Mouse (Mus musculus): ENCODE measurements around the gene Mbd5. TPM values are rescaled to one million over a fixed set of nuclear protein-coding genes. Genes with fewer than 3 reads are reported as not detected.

Mbd5 gene
- total RNA-seq (2021), result 10 to 100 TPM; 36.0 to 40.2 TPM
- long read RNA-seq, experiment 1, partial matches to known transcripts, result 2 of 10 reads
- long read RNA-seq, experiment 1, other reads (novel, unspliced or antisense), result 6 of 10 reads
- long read RNA-seq, experiment 2, partial matches to known transcripts, result 1 of 10 reads
- long read RNA-seq, experiment 2, other reads (novel, unspliced or antisense), result 8 of 10 reads

DNA sequence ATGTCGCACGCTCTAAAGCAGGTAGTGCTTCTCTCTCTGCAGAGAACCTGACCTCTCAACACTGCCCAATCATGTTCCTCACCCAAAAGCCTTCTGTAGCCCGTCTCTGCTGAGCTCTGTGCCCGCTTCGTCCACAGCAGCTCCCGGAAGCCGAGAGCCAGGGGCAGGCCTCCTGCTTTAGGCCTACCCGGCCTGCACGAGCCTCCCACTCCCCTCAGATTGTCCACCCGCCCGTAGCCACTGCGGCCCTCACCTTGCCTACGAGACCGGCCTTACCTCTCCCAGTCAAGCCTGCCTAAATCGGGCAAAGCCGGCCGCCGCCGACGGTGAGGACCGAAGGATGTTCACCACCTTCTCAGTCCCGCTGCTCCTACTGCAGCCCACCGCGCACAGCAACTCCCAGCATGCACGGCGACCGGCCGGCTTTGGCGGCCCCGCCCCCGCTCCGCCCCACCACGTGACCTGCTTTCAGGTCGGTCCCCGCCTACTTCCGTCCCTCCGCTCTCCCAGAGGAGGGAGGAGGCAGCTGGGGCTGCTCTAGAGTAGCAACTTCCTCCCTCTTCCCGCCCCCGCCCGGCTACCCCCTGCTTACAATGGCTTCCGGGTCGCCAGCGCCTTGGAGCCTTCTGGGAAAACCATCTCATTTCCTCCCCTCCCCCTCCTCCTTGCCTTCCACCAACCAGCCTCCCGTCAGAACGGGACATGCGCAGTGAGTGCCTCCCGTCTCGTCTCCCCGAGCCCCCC lies at the start of gene Mbd5:
Mbd5 (plus strand) TSS at position 668 of the 744 bp plus-strand sequence.
- Histone ChIP-seq H3K27ac (peak within 1 kb of the TSS; percentile 96), H3K4me3 (peak within 1 kb of the TSS; percentile 97)
- TF ChIP-seq CTCF (IDR thresholded peaks at IDR 0.05), result no peak
- intact Hi-C loops (cut with DNase I), result no loop called here
- DNase-seq, result peak; percentile 100

DNA sequence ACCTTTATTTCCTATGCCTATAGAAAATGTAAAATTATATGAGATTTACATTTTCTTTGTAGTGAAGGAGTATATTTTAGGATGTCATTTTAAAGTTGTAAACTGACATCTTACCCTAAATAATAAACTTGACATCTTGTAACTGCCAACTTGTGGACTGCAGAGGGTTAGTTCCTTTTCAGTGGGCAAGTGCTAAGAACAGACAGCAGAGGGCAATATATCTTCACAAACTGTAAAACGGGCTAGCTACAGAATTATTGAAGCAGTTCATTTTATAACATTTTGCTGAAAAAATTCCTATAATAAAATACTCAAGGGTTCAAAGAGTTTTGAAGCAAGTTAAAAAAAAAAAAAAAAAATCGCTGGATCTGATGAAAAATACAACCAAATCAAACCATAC lies 40.4 kb upstream of the Mbd5 start:
- peak; percentile 68 for TF ChIP-seq CTCF (IDR thresholded peaks at IDR 0.05)
- intact Hi-C loops (cut with DNase I), result loop anchor here (2.0 kb wide), 1 partner anchor 404 kb away; no protein-coding TSS in a partner anchor
- Histone ChIP-seq H3K4me3 (no peak overlapping the region), H3K27ac (no peak overlapping the region)
- DNase-seq, result no peak

- peak; percentile 54 for TF ChIP-seq CTCF (IDR thresholded peaks at IDR 0.05)
- intact Hi-C loops (cut with DNase I), result loop anchor here (1.0 kb wide), 1 partner anchor 40 kb away; no protein-coding TSS in a partner anchor
- peak; percentile 18 for DNase-seq
- Histone ChIP-seq H3K4me3 (no peak overlapping the region), H3K27ac (no peak overlapping the region)
These were observed 35.1 kb upstream of the Mbd5 start for GRCm38 (mm10) chr2:48914185-48914584.

GRCm38 (mm10) chr2:48915832-48916231 lies 33.5 kb upstream of the Mbd5 start:
- no peak for TF ChIP-seq CTCF (IDR thresholded peaks at IDR 0.05)
- no peak overlapping the region for H3K4me3 ChIP-seq
- intact Hi-C loops (cut with DNase I), result no loop called here
- no peak overlapping the region for H3K27ac ChIP-seq
- DNase-seq, result no peak

- DNase-seq, result no peak
- TF ChIP-seq CTCF (IDR thresholded peaks at IDR 0.05), result no peak
- no peak overlapping the region for H3K27ac ChIP-seq
- no peak overlapping the region for H3K4me3 ChIP-seq
- intact Hi-C loops (cut with DNase I), result no loop called here
These were observed 14.2 kb upstream of the Mbd5 start for GRCm38 (mm10) chr2:48935058-48935457.

DNA sequence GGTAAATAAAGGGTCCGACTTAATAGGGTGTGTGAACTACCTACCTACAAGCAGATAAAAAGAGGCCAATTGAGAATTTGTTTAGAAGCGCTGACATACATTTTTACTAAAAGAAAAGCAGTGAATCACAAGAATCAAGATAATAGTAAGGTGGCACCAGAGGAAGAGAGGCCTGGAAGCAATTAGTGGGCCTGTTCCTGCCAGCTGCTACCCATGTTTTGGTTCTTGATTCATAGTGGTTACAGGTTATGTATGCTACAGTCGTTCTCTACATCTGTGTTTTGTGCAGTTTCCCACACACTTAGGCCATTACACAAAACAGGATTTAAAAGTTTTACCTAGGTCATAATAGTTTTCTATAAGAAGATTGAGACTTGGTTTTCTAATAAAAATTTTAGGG lies 1.5 kb upstream of the Mbd5 start:
- DNase-seq, result no peak
- TF ChIP-seq CTCF (IDR thresholded peaks at IDR 0.05), result no peak
- intact Hi-C loops (cut with DNase I), result no loop called here

GRCm38 (mm10) chr2:48949743-48950251 lies 489 bp downstream of the Mbd5 start:
- H3K27ac ChIP-seq, result peak overlapping the region; percentile 96
- no peak for TF ChIP-seq CTCF (IDR thresholded peaks at IDR 0.05)
- peak; percentile 49 for DNase-seq
- intact Hi-C loops (cut with DNase I), result no loop called here
- peak overlapping the region; percentile 97 for H3K4me3 ChIP-seq

More for the DNA sequence above, 1.5 kb upstream of the Mbd5 start:
- Histone ChIP-seq H3K4me3 (peak overlapping the region; percentile 97), H3K27ac (peak overlapping the region; percentile 96; the same call in 1 of the 2 replicates)

- intact Hi-C loops (cut with DNase I), result no loop called here
- no peak for TF ChIP-seq CTCF (IDR thresholded peaks at IDR 0.05)
These were observed 776 bp downstream of the Mbd5 start, which contains the start of gene Orc4 for GRCm38 (mm10) chr2:48950252-48950315. Orc4 (minus strand) TSS chr2:48950277.

GRCm38 (mm10) chr2:48950316-48950880 lies 1.1 kb downstream of the Mbd5 start:
- Histone ChIP-seq H3K4me3 (peak overlapping the region; percentile 97), H3K27ac (peak overlapping the region; percentile 96)
- DNase-seq, result no peak
- intact Hi-C loops (cut with DNase I), result no loop called here
- TF ChIP-seq CTCF (IDR thresholded peaks at IDR 0.05), result no peak

More at GRCm38 (mm10) chr2:48950252-48950315, 776 bp downstream of the Mbd5 start, which contains the start of gene Orc4:
- Histone ChIP-seq H3K4me3 (peak within 1 kb of the TSS; percentile 97), H3K27ac (peak within 1 kb of the TSS; percentile 96)
- no peak for DNase-seq

DNA sequence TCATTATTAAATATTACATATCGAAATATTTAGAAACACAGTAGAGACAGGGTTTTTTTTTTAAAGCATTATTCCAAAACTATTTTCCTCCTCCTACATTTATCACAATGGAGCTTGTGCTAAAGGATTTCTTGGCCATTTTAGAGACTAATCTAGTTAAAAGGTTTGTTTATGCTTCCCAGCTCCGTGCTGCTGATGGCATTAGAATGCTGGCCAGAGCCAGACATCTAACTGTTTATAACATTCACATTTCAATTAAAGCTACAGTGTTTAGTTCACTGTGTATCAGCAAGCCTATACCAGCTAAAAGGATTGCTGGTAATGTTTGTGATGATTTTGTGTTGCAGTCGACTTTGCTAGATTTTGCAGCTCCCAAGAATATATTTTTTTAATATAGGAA lies 7.3 kb downstream of the Mbd5 start:
- no peak for DNase-seq
- H3K27ac ChIP-seq, result no peak overlapping the region
- no peak for TF ChIP-seq CTCF (IDR thresholded peaks at IDR 0.05)
- H3K4me3 ChIP-seq, result no peak overlapping the region
- intact Hi-C loops (cut with DNase I), result no loop called here

DNA sequence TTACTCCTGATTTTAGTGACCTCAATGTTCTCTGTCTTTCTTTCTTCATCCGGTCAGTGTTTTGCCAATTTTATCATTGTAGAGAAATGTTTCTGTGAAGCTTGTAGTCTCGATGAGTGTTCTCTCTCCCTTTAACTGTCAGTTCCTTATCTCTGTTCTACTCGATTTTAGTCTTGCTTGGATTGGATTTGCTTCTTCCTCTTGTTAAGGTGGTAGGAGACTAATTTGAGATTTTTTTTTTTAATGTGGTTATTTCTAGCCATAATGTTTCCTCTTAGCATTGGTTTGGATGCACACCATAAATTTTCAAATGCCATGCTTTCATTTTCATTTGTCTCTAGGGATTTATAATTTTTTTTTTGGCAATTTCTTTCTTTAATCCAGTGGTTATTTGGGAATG lies 29.6 kb downstream of the Mbd5 start:
- H3K27ac ChIP-seq, result no peak overlapping the region
- DNase-seq, result no peak
- H3K4me3 ChIP-seq, result no peak overlapping the region
- intact Hi-C loops (cut with DNase I), result no loop called here
- no peak for TF ChIP-seq CTCF (IDR thresholded peaks at IDR 0.05)

GRCm38 (mm10) chr2:48990322-48990721 lies 41.0 kb downstream of the Mbd5 start:
- no peak for DNase-seq
- H3K4me3 ChIP-seq, result no peak overlapping the region
- no peak for TF ChIP-seq CTCF (IDR thresholded peaks at IDR 0.05)
- no peak overlapping the region for H3K27ac ChIP-seq
- intact Hi-C loops (cut with DNase I), result no loop called here

GRCm38 (mm10) chr2:49040481-49040880 lies 91.2 kb downstream of the Mbd5 start:
- Histone ChIP-seq H3K4me3 (no peak overlapping the region), H3K27ac (no peak overlapping the region)
- no peak for TF ChIP-seq CTCF (IDR thresholded peaks at IDR 0.05)
- no peak for DNase-seq
- intact Hi-C loops (cut with DNase I), result no loop called here
